Mouse (Mus musculus) retina, postnatal 7 days (tissue): ENCODE data around the gene Acot1.
"Not testable (repeated sequence)": the region's sequence is repeated elsewhere in the genome, so short reads cannot be mapped to it uniquely, and the experiment has no call there.

Experiments
- DNase-seq: peaks from one replicate; pipeline ENCODE4 v3.0.0-alpha.2; 2012; ENCODE audit warnings: low read depth, low spot score

The Acot1 gene

DNA sequence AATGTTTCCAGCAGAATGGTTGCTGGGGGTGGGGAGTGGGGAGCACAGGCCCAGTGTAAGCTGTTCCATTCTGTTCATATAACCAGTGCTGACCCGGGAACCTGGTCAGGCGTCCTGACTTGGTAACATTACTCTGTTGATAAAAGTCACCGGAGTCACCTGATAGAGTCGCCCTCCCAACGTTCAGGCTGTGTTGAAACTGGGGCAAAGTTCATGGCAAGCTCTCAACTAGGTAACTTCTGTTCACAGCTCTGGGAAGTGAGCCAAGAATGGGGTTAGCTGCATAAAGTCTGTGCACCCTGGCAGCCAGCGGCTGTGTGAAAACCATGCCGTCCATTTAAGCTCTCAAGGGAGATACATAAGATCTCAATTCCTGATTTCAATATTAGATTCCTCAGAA lies 11.2 kb downstream of the Acot1 start:
- DNase-seq = not testable (repeated sequence)

DNA sequence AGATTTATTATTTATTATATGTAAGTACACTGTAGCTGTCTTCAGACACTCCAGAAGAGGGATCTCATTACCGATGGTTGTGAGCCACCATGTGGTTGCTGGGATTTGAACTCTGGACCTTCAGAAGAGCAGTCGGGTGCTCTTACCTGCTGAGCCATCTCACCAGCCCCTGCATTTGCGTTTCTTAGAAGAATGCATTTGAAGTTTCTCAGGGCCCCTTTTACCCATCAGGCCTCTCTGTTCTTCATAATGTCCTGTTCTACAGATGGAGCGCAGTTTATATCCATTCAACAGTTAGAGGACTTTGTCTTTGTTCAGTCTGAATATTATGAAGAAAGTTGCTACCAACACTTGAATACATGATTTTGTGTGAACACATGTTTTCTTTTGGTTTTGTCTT lies 13.0 kb downstream of the Acot1 start:
- DNase-seq = not testable (repeated sequence)

GRCm38 (mm10) chr12:84023052-84023745 lies 13.9 kb downstream of the Acot1 start:
- DNase-seq = no peak

- DNase-seq = no peak
These were observed 16.6 kb downstream of the Acot1 start for GRCm38 (mm10) chr12:84025888-84026287.

GRCm38 (mm10) chr12:84028328-84028727 lies 19.0 kb downstream of the Acot1 start:
- not testable (repeated sequence) for DNase-seq

DNA sequence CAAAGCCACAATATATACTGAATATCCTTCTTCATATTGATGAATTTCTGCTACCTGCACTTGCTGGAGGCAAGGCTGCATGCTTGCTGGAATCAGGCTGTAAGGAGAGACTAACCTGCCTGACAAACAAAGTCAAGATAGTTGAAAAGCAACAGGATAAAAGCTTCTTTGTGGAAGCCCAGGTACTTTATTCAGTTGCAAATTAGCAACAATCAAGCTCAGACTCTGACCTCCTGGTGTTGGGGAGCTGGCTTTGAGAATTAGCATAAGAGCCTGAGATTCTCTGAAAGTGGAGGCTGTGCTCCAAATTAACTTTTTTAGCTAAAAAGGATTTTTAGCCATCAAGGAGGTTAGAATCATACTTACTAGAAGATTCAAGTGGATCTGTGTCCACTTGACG lies 19.8 kb downstream of the Acot1 start:
- DNase-seq = not testable (repeated sequence)

- DNase-seq = peak; percentile 53
These were observed 21.5 kb downstream of the Acot1 start for GRCm38 (mm10) chr12:84030659-84031332.

DNA sequence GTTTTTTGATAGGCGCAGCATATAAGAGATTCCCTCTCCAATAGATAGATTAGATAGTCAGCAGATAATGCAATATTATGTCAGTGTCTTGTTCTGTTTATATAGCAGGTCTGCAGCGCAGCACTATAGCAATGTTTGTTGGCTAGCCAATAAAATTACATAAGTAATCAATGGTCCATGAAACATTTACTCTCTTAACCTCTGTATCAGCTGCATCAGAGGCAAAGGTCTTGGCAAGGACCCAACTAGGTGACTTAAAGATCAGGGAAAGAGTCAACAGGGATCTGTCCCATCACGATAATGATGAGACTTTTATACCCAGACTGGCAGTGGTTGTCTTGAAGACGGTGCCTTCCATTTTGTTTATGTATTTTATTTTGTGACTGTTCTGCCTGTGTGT lies 23.6 kb downstream of the Acot1 start:
- DNase-seq = no peak

GRCm38 (mm10) chr12:84033302-84033701 lies 24.0 kb downstream of the Acot1 start:
- not testable (repeated sequence) for DNase-seq

- no peak for DNase-seq
These were observed 24.8 kb downstream of the Acot1 start for GRCm38 (mm10) chr12:84034108-84034507.

DNA sequence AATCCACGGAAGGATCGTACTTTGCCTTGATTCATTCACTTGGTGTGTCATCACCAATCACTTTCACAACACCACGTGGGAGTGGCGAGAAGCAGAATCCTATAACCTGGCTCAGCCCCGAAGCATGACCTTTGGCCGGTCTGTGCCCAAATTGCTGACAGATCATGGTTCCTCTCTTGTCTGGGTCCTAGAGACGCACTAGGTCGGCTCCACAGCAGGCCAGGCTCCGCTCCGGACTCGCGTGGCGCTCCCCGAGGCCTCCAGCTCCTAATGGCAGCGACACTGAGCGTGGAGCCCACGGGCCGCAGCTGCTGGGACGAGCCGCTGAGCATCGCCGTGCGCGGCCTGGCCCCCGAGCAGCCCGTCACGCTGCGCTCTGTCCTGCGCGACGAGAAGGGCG lies 29.0 kb downstream of the Acot1 start, which contains the start of gene Acot4:
TSS of gene Acot4 (plus strand) at position 139 of the 400 bp plus-strand sequence.
- not testable (repeated sequence) for DNase-seq

DNA sequence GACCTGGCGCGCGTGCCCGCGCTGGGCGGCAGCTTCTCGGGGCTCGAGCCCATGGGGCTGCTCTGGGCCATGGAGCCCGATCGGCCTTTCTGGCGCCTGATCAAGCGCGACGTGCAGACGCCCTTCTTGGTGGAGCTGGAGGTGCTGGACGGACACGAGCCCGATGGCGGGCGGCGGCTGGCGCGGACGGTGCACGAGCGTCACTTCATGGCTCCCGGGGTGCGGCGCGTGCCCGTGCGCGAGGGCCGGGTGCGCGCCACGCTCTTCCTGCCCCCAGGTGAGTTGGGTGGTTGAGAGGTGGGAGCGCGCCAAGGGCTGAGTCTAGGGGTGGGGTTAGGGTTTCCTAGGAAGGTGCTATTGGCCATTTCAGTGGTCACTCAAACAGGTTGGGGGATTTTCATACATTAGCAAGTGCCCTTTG lies 29.4 kb downstream of the Acot1 start, which contains the start of gene Gm49366:
TSS of gene Gm49366 (plus strand) at position 245 of the 421 bp plus-strand sequence.
- peak; percentile 32 for DNase-seq

- no peak for DNase-seq
These were observed 33.0 kb downstream of the Acot1 start for GRCm38 (mm10) chr12:84042248-84042647.

DNA sequence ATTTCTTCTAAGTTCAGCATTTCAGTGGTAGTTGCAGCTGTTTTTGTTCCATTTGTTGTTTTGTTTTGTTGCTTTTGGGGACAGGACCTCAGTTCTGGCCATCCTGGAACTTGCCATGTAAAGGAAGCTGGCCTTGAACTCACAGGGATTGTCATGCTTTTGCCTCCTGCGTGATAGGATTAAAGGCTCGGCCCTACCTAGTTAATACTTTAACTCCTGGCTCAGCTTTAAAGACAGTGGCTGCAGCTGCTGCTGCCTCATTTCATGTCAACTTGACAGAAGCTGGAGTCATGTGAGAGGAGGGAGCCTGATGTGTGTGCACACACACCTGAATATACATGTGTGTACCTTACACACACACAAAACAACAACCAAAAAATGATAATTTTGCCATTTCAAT lies 34.8 kb downstream of the Acot1 start:
- DNase-seq = no peak

GRCm38 (mm10) chr12:84046906-84047305 lies 37.6 kb downstream of the Acot1 start:
- no peak for DNase-seq

DNA sequence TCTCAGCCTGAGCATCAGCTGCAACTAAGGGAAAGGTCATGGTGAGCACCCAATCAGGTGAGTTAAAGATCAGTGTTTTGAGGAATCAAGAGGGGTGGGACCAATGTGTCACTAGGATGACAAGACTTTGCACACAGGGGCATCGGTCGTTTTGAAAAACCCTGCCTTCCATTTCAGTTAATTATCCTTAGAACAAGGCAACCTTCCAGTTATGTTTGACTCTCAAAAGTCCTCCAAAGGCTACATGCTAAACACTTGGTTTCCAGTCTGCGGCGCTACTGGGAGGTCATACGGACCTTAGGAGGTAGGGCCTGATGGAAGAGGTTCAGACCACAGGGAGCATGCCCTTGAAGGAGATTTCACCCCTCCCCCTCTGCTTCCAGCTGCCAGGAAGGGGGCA lies 41.5 kb downstream of the Acot1 start:
- not testable (repeated sequence) for DNase-seq

DNA sequence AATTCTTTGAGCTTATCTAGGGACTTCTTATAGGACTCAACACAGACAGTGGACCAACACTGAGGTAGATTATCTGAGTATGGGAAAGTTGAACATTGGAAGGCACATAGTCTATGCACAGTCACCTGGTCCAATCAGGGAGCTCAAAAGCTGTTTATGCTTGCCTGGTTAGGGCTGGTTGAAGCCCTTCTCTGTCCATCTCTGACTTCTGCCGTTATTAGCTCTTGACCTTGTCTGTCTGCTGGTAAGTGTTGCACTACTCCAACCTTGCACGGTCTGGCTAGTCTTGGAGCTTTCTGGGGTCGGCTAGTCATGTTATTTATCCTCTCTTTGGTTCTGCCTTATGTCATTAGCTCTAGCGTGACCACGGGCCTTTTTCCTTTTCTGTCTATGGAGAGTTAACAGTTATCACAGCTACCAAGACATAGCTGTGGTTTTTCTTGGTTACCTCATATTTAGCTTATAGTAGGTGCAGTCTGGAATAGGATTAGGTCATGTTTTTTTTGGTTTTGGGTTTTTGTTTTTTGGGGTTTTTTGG lies 42.7 kb downstream of the Acot1 start, which contains the start of gene Acot3:
TSS of gene Acot3 (plus strand) at position 208 of the 538 bp plus-strand sequence.
- no peak for DNase-seq

DNA sequence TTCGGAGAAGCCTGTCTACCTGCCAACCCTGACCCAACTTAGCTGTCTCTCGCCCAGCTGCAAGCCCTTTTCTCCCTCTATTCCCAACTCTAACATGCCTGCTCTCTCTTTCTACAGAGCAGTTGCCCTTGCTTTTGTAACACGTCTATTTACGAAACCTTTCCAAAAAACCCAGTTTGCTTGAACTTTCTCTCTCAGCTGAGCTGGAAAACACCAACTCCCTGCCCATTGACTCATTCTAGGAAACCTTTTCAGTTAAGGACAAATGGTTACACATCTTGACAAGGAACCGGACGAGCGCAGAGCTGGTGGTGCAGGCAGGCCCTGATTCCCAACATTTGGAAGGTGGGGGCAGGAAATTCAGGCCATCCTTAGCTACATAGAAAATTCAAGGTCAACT lies 43.3 kb downstream of the Acot1 start:
- DNase-seq = no peak

GRCm38 (mm10) chr12:84053173-84053572 lies 43.9 kb downstream of the Acot1 start:
- no peak for DNase-seq

- DNase-seq = no peak
These were observed 44.5 kb downstream of the Acot1 start for GRCm38 (mm10) chr12:84053679-84054391.

- DNase-seq = no peak
These were observed 51.7 kb downstream of the Acot1 start for GRCm38 (mm10) chr12:84060946-84061345.

DNA sequence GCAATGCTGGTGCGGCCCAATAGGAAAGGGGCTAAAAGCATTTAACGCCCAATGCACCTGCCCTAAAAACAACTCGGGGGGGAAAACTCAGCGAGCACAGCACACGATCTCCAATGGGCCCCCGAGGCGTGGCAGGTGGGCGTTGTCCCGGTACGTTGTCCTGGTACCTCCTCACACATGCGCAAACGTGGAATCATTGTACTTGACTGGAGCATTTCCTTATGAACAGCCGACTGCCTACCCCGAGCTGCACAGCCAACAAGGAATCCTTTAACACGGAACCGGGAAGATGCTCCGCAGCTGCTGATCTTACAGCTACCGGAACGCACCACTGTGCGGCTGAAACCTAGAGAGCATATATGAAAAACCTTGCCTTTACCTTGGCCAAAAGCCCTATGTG lies 53.0 kb downstream of the Acot1 start:
- no peak for DNase-seq
